Mouse (Mus musculus) lung, embryonic 16.5 days (tissue): ENCODE results near the gene Fam196b. TPM values are rescaled to one million over a fixed set of nuclear protein-coding genes. Genes with fewer than 3 reads are reported as not detected.

Source experiments
- ATAC-seq: fragments of 200-750 bp; cut with Nextera tagmentation; 2 replicates; pipeline ENCODE4 v1.8.0; 2017; ENCODE audit warnings: low read depth, mild to moderate bottlenecking, moderate library complexity
- H3K27ac ChIP-seq: fragments of 300-500 bp; sonication (generic); 2 replicates; pipeline ENCODE4 v1.5.1; 2014; ENCODE audit warnings: mild to moderate bottlenecking, control low read depth, low read length
- H3K27me3 ChIP-seq: fragments of 300-500 bp; sonication (generic); 2 replicates; pipeline ENCODE4 v1.6.1; 2014; ENCODE audit warnings: low read depth, low read length, mixed read lengths; ENCODE audit not compliant: control insufficient read depth, insufficient read depth
- H3K36me3 ChIP-seq: fragments of 300-500 bp; sonication (generic); 2 replicates; pipeline ENCODE4 v1.6.1; 2014; ENCODE audit warnings: low read length; ENCODE audit not compliant: control insufficient read depth, insufficient read depth
- H3K4me1 ChIP-seq: fragments of 300-500 bp; sonication (generic); replicated peaks from 2 replicates; pipeline ENCODE4 v1.6.1; 2014; ENCODE audit warnings: low read length, mixed read lengths; ENCODE audit not compliant: control insufficient read depth, insufficient read depth
- H3K4me2 ChIP-seq: fragments of 300-500 bp; sonication (generic); 2 replicates; pipeline ENCODE4 v1.6.1; 2014; ENCODE audit warnings: low read depth, low read length, control low read depth
- H3K4me3 ChIP-seq: fragments of 300-500 bp; sonication (generic); 2 replicates; pipeline ENCODE4 v1.5.1; 2014; ENCODE audit warnings: mild to moderate bottlenecking, low read length, control low read depth
- H3K9ac ChIP-seq: fragments of 300-500 bp; sonication (generic); 2 replicates; pipeline ENCODE4 v1.6.1; 2014; ENCODE audit warnings: low read length, control low read depth
- H3K9me3 ChIP-seq: fragments of 300-500 bp; sonication (generic); 2 replicates; pipeline ENCODE4 v1.6.1; 2016; ENCODE audit warnings: low read length; ENCODE audit not compliant: control insufficient read depth
- WGBS: fragments of 180-500 bp; shearing (Covaris S2); extraction: QIAGEN DNeasy Blood & Tissue Kit; methylation state at CpG from one replicate; pipeline ENCODE4 v1.1.7; 2014; 5-methylcytosine and 5-hydroxymethylcytosine counted together
- polyA plus RNA-seq: library from polyadenylated mRNA; unstranded; fragments of >200 nt; fragmentation: Nextera tagmentation; extraction: Ambion mirVana; gene quantifications from 2 replicates; pipeline ENCODE4 v1.2.1, GENCODE M21; 2015

Gene Fam196b
- polyA plus RNA-seq, 1 experiment from 2014 or later, result not detected

- WGBS, result 42% methylated on average over 2 of the region's 2 CpGs
- Histone ChIP-seq H3K4me1 (no peaks in the 10 kb centered on the region), H3K9me3 (no peaks in the 10 kb centered on the region), H3K9ac (no peak overlapping the region), H3K4me3 (no peak overlapping the region), H3K27ac (no peak overlapping the region), H3K36me3 (no peaks in the 10 kb centered on the region), H3K4me2 (no peak overlapping the region), H3K27me3 (no peaks in the 10 kb centered on the region)
- no peak for ATAC-seq
These were observed 123.8 kb downstream of the Fam196b start for GRCm38 (mm10) chr11:34438429-34438828.

- Histone ChIP-seq H3K27ac (no peak overlapping the region), H3K9me3 (no peaks in the 10 kb centered on the region), H3K9ac (no peak overlapping the region), H3K4me3 (no peak overlapping the region), H3K4me1 (no peaks in the 10 kb centered on the region), H3K4me2 (no peak overlapping the region), H3K36me3 (no peaks in the 10 kb centered on the region), H3K27me3 (no peaks in the 10 kb centered on the region)
- 43% methylated on average over 4 of the region's 4 CpGs for whole genome bisulfite sequencing
- no peak for ATAC-seq
These were observed 133.3 kb downstream of the Fam196b start for GRCm38 (mm10) chr11:34447891-34448290.

DNA sequence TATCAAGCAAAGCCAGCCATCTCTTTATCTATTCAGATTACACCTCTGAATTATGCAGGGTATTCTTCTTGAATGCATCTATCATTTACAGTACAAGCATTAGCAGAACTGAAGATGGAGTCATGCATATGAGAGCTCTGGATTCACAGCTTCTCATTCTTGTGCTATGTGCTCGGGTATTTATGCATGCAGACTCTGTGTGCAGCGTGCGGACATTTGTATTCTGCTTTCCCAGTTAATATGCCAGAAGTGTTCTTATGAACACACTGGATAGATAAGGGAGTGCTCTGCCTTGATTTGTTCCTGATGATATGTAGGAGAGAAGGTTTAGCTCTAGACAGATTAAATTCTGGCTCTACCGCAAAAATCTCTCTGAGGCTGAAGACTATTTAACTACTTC, 135.3 kb downstream of the Fam196b start:
- no peak for ATAC-seq
- no peak overlapping the region for H3K27ac ChIP-seq
- H3K4me3 ChIP-seq, result no peak overlapping the region
- no peak overlapping the region for H3K4me2 ChIP-seq
- no peaks in the 10 kb centered on the region for H3K4me1 ChIP-seq
- no peaks in the 10 kb centered on the region for H3K9me3 ChIP-seq
- H3K9ac ChIP-seq, result no peak overlapping the region
- no peaks in the 10 kb centered on the region for H3K27me3 ChIP-seq
- H3K36me3 ChIP-seq, result no peaks in the 10 kb centered on the region
- WGBS, result 86% methylated on average over 4 of the region's 4 CpGs

DNA sequence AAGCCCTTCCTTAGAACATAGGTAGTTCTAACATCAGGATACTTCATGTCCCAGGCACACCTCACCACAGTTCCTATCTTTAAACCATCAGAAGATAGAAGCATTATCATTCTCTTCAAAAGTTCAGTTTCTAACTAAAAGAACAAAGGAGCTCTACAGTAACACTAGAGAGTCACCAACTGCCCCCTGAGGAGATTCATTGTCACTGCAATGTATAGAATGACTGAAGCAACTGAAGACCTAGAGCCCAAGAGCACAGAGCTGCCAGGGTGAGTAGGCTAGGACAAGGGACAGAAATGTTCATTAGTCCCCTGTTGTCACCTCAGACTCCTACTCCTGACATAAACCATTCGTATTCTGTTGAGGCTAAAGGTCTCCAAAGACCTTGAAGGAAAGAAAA, 152.4 kb downstream of the Fam196b start:
- H3K27me3 ChIP-seq, result no peaks in the 10 kb centered on the region
- H3K9ac ChIP-seq, result no peak overlapping the region
- H3K9me3 ChIP-seq, result no peaks in the 10 kb centered on the region
- no peak overlapping the region for H3K27ac ChIP-seq
- H3K4me1 ChIP-seq, result no peaks in the 10 kb centered on the region
- WGBS, result 54% methylated on average over 1 of the region's 1 CpGs
- no peak overlapping the region for H3K4me3 ChIP-seq
- no peak for ATAC-seq
- H3K36me3 ChIP-seq, result no peaks in the 10 kb centered on the region
- no peak overlapping the region for H3K4me2 ChIP-seq

DNA sequence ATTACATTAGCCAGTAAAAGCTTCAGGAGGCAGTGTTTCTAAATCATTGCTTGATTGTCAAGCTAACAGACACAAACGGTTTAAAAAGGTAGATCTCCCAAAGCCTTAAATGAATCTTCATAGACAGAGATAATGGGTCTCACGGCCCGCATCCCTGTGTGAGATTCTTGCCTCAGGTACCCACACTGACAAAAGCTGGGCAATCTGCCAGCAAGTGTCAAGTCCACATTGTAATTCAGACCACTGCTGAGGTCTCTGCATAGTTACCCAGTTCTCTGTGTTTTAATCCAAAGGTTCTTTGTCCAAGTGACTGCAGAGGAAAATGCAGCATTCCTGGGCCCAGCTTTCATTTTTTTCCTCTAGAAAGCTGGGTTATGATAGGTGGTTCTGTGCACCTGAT, 153.9 kb downstream of the Fam196b start:
- H3K27ac ChIP-seq, result no peak overlapping the region
- H3K9ac ChIP-seq, result no peak overlapping the region
- no peaks in the 10 kb centered on the region for H3K27me3 ChIP-seq
- no peaks in the 10 kb centered on the region for H3K9me3 ChIP-seq
- WGBS, result 59% methylated on average over 3 of the region's 3 CpGs
- H3K4me3 ChIP-seq, result no peak overlapping the region
- H3K4me2 ChIP-seq, result no peak overlapping the region
- no peak for ATAC-seq
- no peaks in the 10 kb centered on the region for H3K4me1 ChIP-seq
- no peaks in the 10 kb centered on the region for H3K36me3 ChIP-seq

DNA sequence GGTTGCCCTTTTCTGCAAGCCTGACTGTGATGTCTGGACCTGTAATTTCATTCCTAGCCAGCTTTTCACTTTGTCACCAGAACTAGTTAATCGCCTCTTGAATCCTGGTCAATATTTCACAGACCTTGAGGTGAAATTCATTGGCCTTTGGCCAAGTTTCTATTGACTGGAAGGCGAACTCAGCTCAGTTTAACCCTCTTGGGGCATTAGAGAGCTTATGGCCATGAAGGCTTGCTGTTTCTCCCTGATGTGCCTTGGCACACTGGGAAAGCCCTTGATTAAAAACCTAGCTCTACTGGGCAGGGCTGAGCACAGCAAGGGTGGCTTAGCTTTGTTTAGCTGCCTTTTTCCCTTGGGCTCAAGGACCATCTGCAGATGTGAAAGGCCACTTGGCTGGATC, 155.2 kb downstream of the Fam196b start:
- Histone ChIP-seq H3K4me2 (no peak overlapping the region), H3K9me3 (no peaks in the 10 kb centered on the region), H3K9ac (no peak overlapping the region), H3K36me3 (no peaks in the 10 kb centered on the region), H3K4me3 (no peak overlapping the region), H3K27ac (no peak overlapping the region), H3K4me1 (no peaks in the 10 kb centered on the region), H3K27me3 (no peaks in the 10 kb centered on the region)
- no peak for ATAC-seq
- 37% methylated on average over 2 of the region's 2 CpGs for WGBS

Other genes with a start within 250 kb of the Fam196b start
- gene 4930469K13Rik, start 216.3 kb upstream of the Fam196b start, polyA plus RNA-seq, result not detected in 2 replicates
- not detected in 2 replicates for gene Foxi1, start 106.7 kb upstream of the Fam196b start, polyA plus RNA-seq